Mouse (Mus musculus): ENCODE results near the gene Trim26. TPM values are rescaled to one million over a fixed set of nuclear protein-coding genes. Genes with fewer than 3 reads are reported as not detected.

Trim26 gene
- polyA plus RNA-seq, 1 experiment from 2014 or later = 36.0 TPM

GRCm38 (mm10) chr17:36855484-36855883, 18.6 kb downstream of the Trim26 start:
- H3K9ac ChIP-seq (replicated peaks; ENCODE audit: low read length) = no peak overlapping the region
- H3K4me3 ChIP-seq (ENCODE audit: low read depth, low read length) = no peak overlapping the region
- 88% methylated on average over 3 of the region's 3 CpGs for WGBS
- H3K36me3 ChIP-seq (replicated peaks; ENCODE audit: control insufficient read depth, insufficient read depth, low read depth, low read length) = peaks cover 5% of the 10 kb centered on the region
- no peak overlapping the region for H3K27ac ChIP-seq (replicated peaks; ENCODE audit: low read depth, low read length)
- H3K4me1 ChIP-seq (ENCODE audit: control insufficient read depth, insufficient read depth, low read length) = no peaks in the 10 kb centered on the region
- H3K4me2 ChIP-seq (ENCODE audit: low read depth, low read length) = no peak overlapping the region
- no peaks in the 10 kb centered on the region for H3K27me3 ChIP-seq (ENCODE audit: control insufficient read depth, insufficient read depth, low read length)
- ATAC-seq (replicated peaks; ENCODE audit: insufficient number of reproducible peaks, low FRiP score, low TSS enrichment, low read depth) = no peak
- no peaks in the 10 kb centered on the region for H3K9me3 ChIP-seq (replicated peaks; ENCODE audit: control insufficient read depth, low read length)
- DNase-seq (ENCODE audit: low spot score) = no peak

- 95% methylated on average over 4 of the region's 4 CpGs for WGBS
- DNase-seq (ENCODE audit: low spot score) (no peak), ATAC-seq (replicated peaks; ENCODE audit: insufficient number of reproducible peaks, low FRiP score, low TSS enrichment, low read depth) (no peak)
- no peaks in the 10 kb centered on the region for H3K4me1 ChIP-seq (ENCODE audit: control insufficient read depth, insufficient read depth, low read length)
- H3K27ac ChIP-seq (replicated peaks; ENCODE audit: low read depth, low read length) = no peak overlapping the region
- H3K36me3 ChIP-seq (replicated peaks; ENCODE audit: control insufficient read depth, insufficient read depth, low read depth, low read length) = peaks cover 5% of the 10 kb centered on the region
- no peak overlapping the region for H3K4me3 ChIP-seq (ENCODE audit: low read depth, low read length)
- H3K9me3 ChIP-seq (replicated peaks; ENCODE audit: control insufficient read depth, low read length) = no peaks in the 10 kb centered on the region
- no peak overlapping the region for H3K4me2 ChIP-seq (ENCODE audit: low read depth, low read length)
- H3K27me3 ChIP-seq (ENCODE audit: control insufficient read depth, insufficient read depth, low read length) = no peaks in the 10 kb centered on the region
- no peak overlapping the region for H3K9ac ChIP-seq (replicated peaks; ENCODE audit: low read length)
Measured at GRCm38 (mm10) chr17:36856236-36856635, 19.3 kb downstream of the Trim26 start.

GRCm38 (mm10) chr17:36858181-36858580, 21.2 kb downstream of the Trim26 start:
- ATAC-seq (replicated peaks; ENCODE audit: insufficient number of reproducible peaks, low FRiP score, low TSS enrichment, low read depth) (no peak), DNase-seq (ENCODE audit: low spot score) (no peak)
- no peak overlapping the region for H3K4me3 ChIP-seq (ENCODE audit: low read depth, low read length)
- H3K27me3 ChIP-seq (ENCODE audit: control insufficient read depth, insufficient read depth, low read length) = no peaks in the 10 kb centered on the region
- H3K4me2 ChIP-seq (ENCODE audit: low read depth, low read length) = no peak overlapping the region
- no peak overlapping the region for H3K9ac ChIP-seq (replicated peaks; ENCODE audit: low read length)
- H3K4me1 ChIP-seq (ENCODE audit: control insufficient read depth, insufficient read depth, low read length) = no peaks in the 10 kb centered on the region
- WGBS = 91% methylated on average over 3 of the region's 3 CpGs
- no peak overlapping the region for H3K27ac ChIP-seq (replicated peaks; ENCODE audit: low read depth, low read length)
- peaks cover 5% of the 10 kb centered on the region for H3K36me3 ChIP-seq (replicated peaks; ENCODE audit: control insufficient read depth, insufficient read depth, low read depth, low read length)
- no peaks in the 10 kb centered on the region for H3K9me3 ChIP-seq (replicated peaks; ENCODE audit: control insufficient read depth, low read length)

GRCm38 (mm10) chr17:36861680-36862079, 24.7 kb downstream of the Trim26 start:
- H3K36me3 ChIP-seq (replicated peaks; ENCODE audit: control insufficient read depth, insufficient read depth, low read depth, low read length) = peaks cover 5% of the 10 kb centered on the region
- no peak overlapping the region for H3K9ac ChIP-seq (replicated peaks; ENCODE audit: low read length)
- peaks cover 3% of the 10 kb centered on the region; the same call in 1 of the 2 replicates for H3K27me3 ChIP-seq (ENCODE audit: control insufficient read depth, insufficient read depth, low read length)
- H3K4me2 ChIP-seq (ENCODE audit: low read depth, low read length) = no peak overlapping the region
- DNase-seq (ENCODE audit: low spot score) (no peak), ATAC-seq (replicated peaks; ENCODE audit: insufficient number of reproducible peaks, low FRiP score, low TSS enrichment, low read depth) (no peak)
- H3K4me1 ChIP-seq (ENCODE audit: control insufficient read depth, insufficient read depth, low read length) = no peaks in the 10 kb centered on the region; the same call in 1 of the 2 replicates
- no peak overlapping the region for H3K4me3 ChIP-seq (ENCODE audit: low read depth, low read length)
- no peaks in the 10 kb centered on the region for H3K9me3 ChIP-seq (replicated peaks; ENCODE audit: control insufficient read depth, low read length)
- 60% methylated on average over 2 of the region's 2 CpGs for WGBS
- H3K27ac ChIP-seq (replicated peaks; ENCODE audit: low read depth, low read length) = no peak overlapping the region

GRCm38 (mm10) chr17:36866719-36867527, 30.0 kb downstream of the Trim26 start, which contains the start of gene Trim15:
Gene Trim15 (minus strand): TSS chr17:36867210.
- H3K9ac ChIP-seq (replicated peaks; ENCODE audit: low read length) = no peak within 1 kb of the TSS; the same call in 1 of the 2 replicates
- no peak within 1 kb of the TSS for H3K4me3 ChIP-seq (ENCODE audit: low read depth, low read length)
- no peaks in the 10 kb centered on the region; the same call in 1 of the 2 replicates for H3K4me1 ChIP-seq (ENCODE audit: control insufficient read depth, insufficient read depth, low read length)
- no peak within 1 kb of the TSS for H3K27ac ChIP-seq (replicated peaks; ENCODE audit: low read depth, low read length)
- no peaks in the 10 kb centered on the region for H3K36me3 ChIP-seq (replicated peaks; ENCODE audit: control insufficient read depth, insufficient read depth, low read depth, low read length)
- ATAC-seq (replicated peaks; ENCODE audit: insufficient number of reproducible peaks, low FRiP score, low TSS enrichment, low read depth) = no peak
- H3K27me3 ChIP-seq (ENCODE audit: control insufficient read depth, insufficient read depth, low read length) = peaks cover 9% of the 10 kb centered on the region
- 15% methylated on average over 29 of the region's 29 CpGs for whole genome bisulfite sequencing
- DNase-seq (ENCODE audit: low spot score) = peak; percentile 3
- peak within 1 kb of the TSS; percentile 30; the same call in 1 of the 2 replicates for H3K4me2 ChIP-seq (ENCODE audit: low read depth, low read length)
- no peaks in the 10 kb centered on the region for H3K9me3 ChIP-seq (replicated peaks; ENCODE audit: control insufficient read depth, low read length)

- H3K36me3 ChIP-seq (replicated peaks; ENCODE audit: control insufficient read depth, insufficient read depth, low read depth, low read length) = no peaks in the 10 kb centered on the region
- peaks cover 9% of the 10 kb centered on the region for H3K27me3 ChIP-seq (ENCODE audit: control insufficient read depth, insufficient read depth, low read length)
- ATAC-seq (replicated peaks; ENCODE audit: insufficient number of reproducible peaks, low FRiP score, low TSS enrichment, low read depth) (no peak), DNase-seq (ENCODE audit: low spot score) (no peak)
- WGBS = 82% methylated on average over 2 of the region's 2 CpGs
- H3K27ac ChIP-seq (replicated peaks; ENCODE audit: low read depth, low read length) = no peak overlapping the region
- H3K4me1 ChIP-seq (ENCODE audit: control insufficient read depth, insufficient read depth, low read length) = no peaks in the 10 kb centered on the region; the same call in 1 of the 2 replicates
- H3K9me3 ChIP-seq (replicated peaks; ENCODE audit: control insufficient read depth, low read length) = no peaks in the 10 kb centered on the region
- no peak overlapping the region for H3K9ac ChIP-seq (replicated peaks; ENCODE audit: low read length)
- no peak overlapping the region for H3K4me2 ChIP-seq (ENCODE audit: low read depth, low read length)
- H3K4me3 ChIP-seq (ENCODE audit: low read depth, low read length) = no peak overlapping the region
Measured at GRCm38 (mm10) chr17:36868836-36869235, 31.9 kb downstream of the Trim26 start.

- H3K9me3 ChIP-seq (replicated peaks; ENCODE audit: control insufficient read depth, low read length) = no peaks in the 10 kb centered on the region
- no peak within 1 kb of the TSS for H3K9ac ChIP-seq (replicated peaks; ENCODE audit: low read length)
- no peak within 1 kb of the TSS for H3K4me2 ChIP-seq (ENCODE audit: low read depth, low read length)
- no peaks in the 10 kb centered on the region for H3K36me3 ChIP-seq (replicated peaks; ENCODE audit: control insufficient read depth, insufficient read depth, low read depth, low read length)
- no peaks in the 10 kb centered on the region; the same call in 1 of the 2 replicates for H3K4me1 ChIP-seq (ENCODE audit: control insufficient read depth, insufficient read depth, low read length)
- H3K4me3 ChIP-seq (ENCODE audit: low read depth, low read length) = no peak within 1 kb of the TSS
- WGBS = 79% methylated on average over 4 of the region's 4 CpGs
- peaks cover 9% of the 10 kb centered on the region for H3K27me3 ChIP-seq (ENCODE audit: control insufficient read depth, insufficient read depth, low read length)
- DNase-seq (ENCODE audit: low spot score) = no peak
- no peak for ATAC-seq (replicated peaks; ENCODE audit: insufficient number of reproducible peaks, low FRiP score, low TSS enrichment, low read depth)
- no peak within 1 kb of the TSS for H3K27ac ChIP-seq (replicated peaks; ENCODE audit: low read depth, low read length)
Measured at GRCm38 (mm10) chr17:36869284-36869954, 32.5 kb downstream of the Trim26 start, which contains the start of gene Trim10. Gene Trim10 (plus strand): TSS chr17:36869574.
